Mouse (Mus musculus): Measurements from ENCODE around the gene Bcl7a.

GRCm38 (mm10) chr5:123368869-123369488, 25.3 kb downstream of the Bcl7a start:
- TF ChIP-seq CTCF (IDR thresholded peaks at IDR 0.05; ENCODE audit: borderline replicate concordance, extremely low read depth, insufficient read depth, insufficient read length) (peak; percentile 93), POLR2A (IDR thresholded peaks at IDR 0.05; ENCODE audit: borderline replicate concordance, extremely low read depth, insufficient read depth, insufficient read length, poor library complexity, severe bottlenecking) (no peak)

Measured in brain, embryonic 14.5 days (tissue).